Mouse (Mus musculus): Measurements from ENCODE around the gene Prkce.

The Prkce gene

GRCm38 (mm10) chr17:86615592-86616291 is 448.2 kb downstream of the Prkce start:
- no peak for DNase-seq (ENCODE audit: low read depth)

- no peak for DNase-seq (ENCODE audit: low read depth)
These were observed 450.1 kb downstream of the Prkce start for GRCm38 (mm10) chr17:86617570-86618237.

GRCm38 (mm10) chr17:86618431-86618861 is 450.9 kb downstream of the Prkce start:
- DNase-seq (ENCODE audit: low read depth) = no peak

GRCm38 (mm10) chr17:86622862-86623261 is 455.3 kb downstream of the Prkce start:
- no peak for DNase-seq (ENCODE audit: low read depth)

DNA sequence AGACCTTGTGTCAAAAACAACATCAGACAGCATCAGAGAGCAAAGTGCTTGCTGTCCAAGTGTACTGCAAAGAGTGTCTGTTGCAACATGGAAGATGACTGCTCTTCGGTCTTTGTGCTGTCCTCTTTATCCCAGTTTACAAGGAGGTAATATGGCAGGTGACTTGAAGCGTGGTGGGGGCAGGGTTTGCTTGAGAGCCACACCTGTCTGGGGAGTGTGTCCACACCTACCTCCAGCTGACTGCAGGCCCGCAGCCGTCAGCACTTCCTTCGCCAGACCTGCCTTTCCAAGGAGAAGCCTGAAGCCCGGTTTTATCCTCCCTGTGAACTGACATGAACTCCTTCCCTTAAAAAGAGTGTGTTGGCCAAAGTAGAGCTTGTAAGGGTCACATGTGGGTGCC is 458.9 kb downstream of the Prkce start:
- no peak for DNase-seq (ENCODE audit: low read depth)

- no peak for DNase-seq (ENCODE audit: low read depth)
These were observed 465.5 kb downstream of the Prkce start for GRCm38 (mm10) chr17:86633131-86633530.

DNA sequence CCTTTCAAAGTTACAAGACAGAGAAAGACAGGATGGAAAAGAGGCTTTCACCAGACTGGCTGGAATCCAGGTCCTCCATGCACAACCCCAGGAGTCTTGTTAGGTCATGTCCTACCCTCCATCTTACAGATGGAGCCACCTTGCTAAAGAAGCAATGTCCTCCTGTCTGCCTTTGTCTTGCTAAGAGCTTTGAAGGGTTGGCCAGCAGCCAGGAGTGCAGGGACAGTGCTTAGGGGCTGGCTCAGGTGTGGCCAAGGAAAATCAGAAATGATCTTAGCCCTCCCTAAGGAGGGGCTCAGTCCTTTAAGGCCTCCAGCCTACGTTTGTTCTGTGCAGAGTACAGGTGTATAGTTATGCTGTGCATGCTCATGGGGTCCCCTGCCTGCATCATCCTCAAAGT is 469.7 kb downstream of the Prkce start:
- no peak for DNase-seq (ENCODE audit: low read depth)

DNA sequence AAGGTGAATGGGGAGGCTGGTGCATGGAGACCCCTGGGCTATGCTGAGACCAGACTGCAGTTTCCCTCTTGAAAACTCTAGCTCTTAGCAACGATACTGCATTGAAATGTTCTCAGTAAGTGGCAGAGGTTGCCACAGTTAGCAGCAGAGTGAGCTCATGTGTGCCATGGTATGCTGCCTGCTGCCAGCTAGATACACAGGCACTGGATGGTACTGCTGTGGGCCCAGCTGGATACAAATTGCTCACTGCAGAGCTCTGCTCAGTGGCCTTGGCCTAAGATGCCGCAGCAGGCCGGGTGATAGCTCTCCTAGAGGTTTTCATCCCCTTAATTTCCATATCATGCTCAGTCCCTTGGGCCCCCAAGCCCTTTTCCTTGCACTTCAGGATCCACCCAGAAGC is 471.7 kb downstream of the Prkce start:
- DNase-seq (ENCODE audit: low read depth) = no peak

- DNase-seq (ENCODE audit: low read depth) = no peak
These were observed 479.6 kb downstream of the Prkce start for GRCm38 (mm10) chr17:86647226-86647625.

DNA sequence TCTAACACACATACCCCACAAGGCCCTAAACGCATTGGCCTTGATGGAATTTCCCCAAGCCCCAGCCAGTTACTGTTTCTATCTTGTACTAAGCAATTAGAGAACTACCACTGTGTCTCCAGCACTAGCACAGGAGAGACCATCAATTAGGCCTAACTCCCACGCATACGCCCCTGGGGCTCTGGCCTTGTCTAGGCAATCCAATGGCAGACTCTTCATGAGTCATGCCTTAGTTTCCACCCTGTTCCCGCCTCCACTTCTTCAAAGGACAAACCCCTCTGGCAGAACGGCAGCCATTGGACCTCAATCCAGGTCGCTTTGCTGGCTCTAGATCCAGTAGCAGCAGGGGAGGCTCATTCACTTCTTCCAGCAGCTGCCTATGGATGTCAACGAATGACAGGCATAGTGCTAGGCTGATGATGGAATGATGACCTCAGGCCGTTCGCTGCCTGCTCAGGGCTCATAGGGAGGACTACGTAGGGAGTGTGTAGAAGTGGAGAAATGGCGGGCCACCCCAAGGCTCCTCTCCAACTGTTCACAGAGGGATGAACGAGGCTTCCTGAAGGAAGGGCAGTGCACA is 481.4 kb downstream of the Prkce start:
- no peak for DNase-seq (ENCODE audit: low read depth)

DNA sequence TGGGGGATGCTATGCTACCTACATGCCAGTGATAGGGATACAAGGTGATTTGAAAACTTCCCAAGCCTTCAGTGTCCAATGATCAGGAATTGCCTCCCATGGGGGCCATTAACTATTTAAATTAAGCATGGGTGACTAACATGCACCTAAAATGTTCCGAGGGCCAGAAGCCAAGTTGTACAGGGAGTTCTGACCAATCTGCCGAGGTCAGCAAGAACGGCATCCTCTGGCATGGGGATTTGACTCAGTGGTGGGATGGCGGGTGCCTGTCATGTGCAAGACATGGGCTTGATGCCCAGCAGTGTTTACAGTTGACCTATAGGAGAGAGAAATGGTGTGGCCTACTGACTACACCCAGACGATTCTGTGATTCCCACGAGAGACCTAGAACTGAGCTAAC is 482.7 kb downstream of the Prkce start:
- peak; percentile 9 for DNase-seq (ENCODE audit: low read depth)

GRCm38 (mm10) chr17:86651091-86651490 is 483.5 kb downstream of the Prkce start:
- no peak for DNase-seq (ENCODE audit: low read depth)

DNA sequence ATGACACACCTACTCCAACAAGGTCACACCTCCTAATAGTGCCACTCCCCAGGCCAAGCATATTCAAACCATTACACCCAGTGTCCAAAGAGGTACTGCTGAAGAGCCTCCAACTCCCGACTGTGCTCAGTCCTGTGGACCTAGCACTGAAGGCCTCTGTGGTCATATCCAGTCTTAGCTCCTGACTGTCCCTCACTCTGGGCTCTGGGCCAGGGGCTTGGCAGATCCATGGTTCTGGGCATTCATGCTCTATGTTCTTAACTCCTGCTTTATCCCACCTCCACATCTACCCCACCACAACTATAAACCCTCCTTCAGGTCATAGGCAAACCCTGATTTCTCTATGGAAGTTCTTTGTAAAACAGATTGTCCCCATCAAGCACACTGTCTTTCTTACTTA is 485.2 kb downstream of the Prkce start:
- DNase-seq (ENCODE audit: low read depth) = no peak

GRCm38 (mm10) chr17:86656369-86656768 is 488.8 kb downstream of the Prkce start:
- DNase-seq (ENCODE audit: low read depth) = no peak

- no peak for DNase-seq (ENCODE audit: low read depth)
These were observed 494.7 kb downstream of the Prkce start for GRCm38 (mm10) chr17:86662301-86662700.

- no peak for DNase-seq (ENCODE audit: low read depth)
These were observed 495.9 kb downstream of the Prkce start for GRCm38 (mm10) chr17:86663471-86663870.

DNA sequence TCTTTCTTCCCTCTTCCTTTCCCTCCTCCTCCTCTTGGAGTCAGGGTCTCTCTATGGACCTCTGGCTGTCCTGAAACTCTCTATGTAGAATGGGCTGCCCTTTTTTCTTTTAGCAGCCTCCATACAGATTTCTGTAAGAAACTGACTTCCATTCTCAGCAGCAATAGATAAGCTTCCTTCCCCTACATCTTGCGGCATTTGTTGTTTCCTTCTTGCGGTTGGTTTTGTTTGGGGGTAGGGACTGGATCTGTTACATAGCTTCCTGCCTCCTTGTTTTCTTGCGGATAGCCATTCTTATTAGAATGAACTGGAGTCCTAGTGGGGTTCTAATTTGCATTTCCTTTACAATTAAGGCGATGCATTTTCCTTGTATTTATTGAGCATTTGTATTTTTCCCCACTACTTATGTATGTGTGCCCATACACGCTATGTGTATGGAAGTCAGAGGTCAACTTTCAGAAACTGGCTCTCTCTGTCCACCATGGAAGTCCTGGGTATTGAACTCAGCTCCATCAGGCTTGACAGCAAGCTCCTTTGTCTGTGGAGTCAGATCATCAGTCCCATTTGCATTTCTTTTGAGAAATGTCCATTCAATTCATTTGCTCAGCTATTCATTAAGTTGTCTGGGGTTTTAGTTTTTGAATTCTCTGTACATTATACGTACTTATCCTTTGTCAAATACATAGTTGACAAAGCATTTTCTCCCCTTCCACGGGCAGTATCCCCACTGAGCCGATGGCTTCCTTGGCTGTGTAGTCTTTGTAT is 500.4 kb downstream of the Prkce start:
- DNase-seq (ENCODE audit: low read depth) = no peak

DNA sequence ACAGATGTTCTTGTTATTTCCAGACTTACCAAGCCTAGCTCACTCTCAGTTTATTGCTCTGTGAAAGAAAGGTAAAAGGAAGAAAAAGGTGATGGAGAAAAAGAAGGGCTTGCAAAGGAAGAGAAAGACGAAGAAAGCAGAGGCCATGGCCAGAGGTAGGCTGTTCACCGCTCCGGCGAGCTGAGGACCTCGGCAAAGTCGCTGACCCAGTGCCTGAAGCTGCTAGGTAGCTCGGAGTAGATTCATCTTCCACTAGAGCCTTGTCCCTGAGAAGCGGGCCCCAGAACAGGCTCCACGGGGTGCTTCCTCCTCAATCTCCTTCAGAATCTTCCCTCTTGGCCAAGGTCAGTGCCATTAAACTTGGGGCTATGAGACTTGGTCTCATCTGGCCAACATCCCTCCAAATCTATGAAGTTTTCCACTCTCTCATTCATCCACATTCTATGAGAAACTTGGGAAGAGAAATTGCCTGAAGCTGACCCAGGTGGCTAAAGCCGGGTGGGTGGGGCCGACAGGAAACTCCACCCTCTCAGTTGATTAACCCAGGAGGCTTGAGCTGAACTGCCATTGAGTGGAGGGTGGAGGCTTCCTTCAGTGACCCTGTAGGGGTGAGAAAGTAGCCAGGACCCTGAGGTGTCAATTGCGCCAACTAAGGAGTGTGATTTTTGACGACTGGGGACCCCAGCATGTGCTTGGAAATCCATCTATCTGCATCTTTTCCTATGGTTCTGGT is 502.2 kb downstream of the Prkce start:
- no peak for DNase-seq (ENCODE audit: low read depth)

DNA sequence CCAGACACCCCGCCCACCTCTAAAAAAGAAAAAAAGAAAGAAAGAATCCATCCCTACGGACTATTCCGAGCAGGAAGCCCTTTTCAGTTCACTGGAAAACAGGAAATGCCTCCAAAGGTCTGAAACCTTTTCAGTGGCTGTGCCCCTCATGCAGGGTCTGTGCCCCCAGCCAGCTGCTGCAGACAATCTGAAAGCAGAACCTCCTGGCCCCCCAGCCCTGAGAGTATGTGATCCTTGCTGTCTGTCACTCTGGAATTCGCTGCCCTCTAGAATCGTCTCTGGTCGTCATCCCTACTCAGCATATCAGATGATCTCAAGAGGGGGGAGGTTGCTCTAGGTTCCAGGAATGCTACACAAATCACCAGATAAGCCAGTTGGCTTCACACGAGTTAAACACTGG is 503.1 kb downstream of the Prkce start:
- no peak for DNase-seq (ENCODE audit: low read depth)

DNA sequence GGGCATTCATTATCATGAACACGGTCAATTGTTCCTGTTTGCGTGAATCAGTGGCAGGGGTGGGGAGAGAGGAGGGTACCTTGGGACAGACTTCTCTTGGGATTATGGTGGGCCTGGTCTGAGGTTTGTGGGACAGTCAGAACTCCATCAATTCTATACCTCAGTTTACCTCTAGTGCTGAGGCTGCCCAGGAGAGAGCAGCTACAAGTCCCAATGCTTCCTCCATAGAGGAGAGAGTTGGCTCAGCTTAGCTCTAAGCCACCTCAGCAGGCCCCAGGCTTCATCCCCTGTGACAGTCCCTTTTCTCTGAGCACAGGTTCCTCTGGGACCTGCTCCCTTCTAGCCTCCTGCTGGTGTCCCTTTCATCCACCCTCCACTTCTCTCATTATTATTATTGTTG is 507.4 kb downstream of the Prkce start:
- no peak for DNase-seq (ENCODE audit: low read depth)

DNA sequence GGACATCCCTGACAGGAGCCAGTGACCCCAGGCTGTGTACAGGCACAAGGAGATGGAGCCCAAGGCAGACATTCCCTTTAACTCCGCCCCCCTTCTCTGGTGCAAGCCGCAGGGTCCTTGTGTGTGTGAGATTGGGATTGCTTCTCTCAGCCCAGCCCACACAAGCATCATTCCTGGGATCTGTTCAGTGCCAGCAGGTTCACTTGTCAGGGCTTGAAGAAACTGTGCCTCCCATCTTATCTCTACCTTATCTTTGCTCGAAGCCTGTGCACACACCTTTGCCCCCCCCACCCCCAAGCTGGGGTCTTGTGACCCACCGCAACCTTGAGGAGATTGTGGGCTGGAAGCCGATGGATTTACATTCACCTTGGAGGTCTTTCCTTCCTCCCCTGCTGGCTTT is 508.8 kb downstream of the Prkce start:
- no peak for DNase-seq (ENCODE audit: low read depth)

DNA sequence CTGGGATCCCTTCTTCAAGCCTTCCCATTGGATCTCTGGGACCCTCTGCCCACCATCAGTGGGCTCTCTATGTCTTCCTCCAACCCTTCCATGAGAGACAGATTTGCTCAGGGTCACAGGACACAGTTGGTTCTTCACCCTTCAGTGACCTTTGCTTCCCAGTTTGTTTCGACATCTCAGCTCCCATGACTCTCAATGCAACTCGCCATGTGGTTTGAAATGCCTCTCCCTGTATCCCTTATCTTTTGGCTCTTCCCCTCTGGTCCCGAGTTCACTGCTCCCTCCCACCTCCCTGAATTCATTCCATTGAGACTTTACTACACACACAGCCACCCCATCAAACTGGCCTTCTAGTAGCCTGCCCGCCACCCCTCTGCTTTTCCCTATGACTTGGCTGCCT is 509.3 kb downstream of the Prkce start:
- no peak for DNase-seq (ENCODE audit: low read depth)

Measured in NIH3T3 (cell line).